Mouse (Mus musculus): Measurements from ENCODE around the gene Unc13d. TPM values are rescaled to one million over a fixed set of nuclear protein-coding genes. Genes with fewer than 3 reads are reported as not detected.

Unc13d gene
- polyA plus RNA-seq, 1 experiment: 5.7 TPM

DNA sequence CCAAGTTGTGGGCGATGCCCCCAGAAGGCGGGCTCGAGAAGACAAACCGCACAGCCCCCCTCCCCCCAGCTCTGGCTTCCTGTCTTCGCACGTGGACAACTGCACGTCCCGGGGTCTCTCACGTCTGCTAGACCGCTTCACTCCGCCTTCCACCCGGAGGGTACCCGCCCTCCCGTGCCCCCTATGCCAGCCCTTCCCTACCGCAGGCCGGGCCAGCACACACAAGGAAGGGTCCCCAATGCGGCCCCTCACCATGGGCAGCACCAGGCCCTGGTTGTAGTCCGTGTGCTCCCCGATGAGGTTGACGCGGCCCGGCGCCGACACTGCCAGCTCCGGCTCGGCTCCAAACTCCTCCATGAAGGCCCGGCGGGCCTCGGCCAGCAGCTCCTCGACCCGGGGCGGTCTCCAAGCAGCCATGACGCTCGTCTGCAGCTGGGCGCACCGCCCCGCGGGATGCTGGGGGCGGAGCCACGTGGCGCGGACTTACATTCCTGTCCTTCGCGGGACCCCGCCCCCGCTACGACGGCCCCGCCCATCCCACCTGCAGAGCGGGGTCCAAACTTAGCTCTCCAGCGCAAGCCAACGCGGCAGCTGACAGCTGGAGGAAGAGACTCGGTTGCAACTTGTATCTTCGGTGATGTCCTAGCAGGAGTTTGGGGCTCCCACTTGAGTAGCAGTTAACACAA is 65.4 kb downstream of the Unc13d start, which contains the start of gene Galk1:
TSS of gene Galk1 (minus strand) at position 458 of the 686 bp plus-strand sequence.
- TF ChIP-seq POLR2A (IDR thresholded peaks at IDR 0.05; ENCODE audit: insufficient read depth, low read length) (no peak), EP300 (IDR thresholded peaks at IDR 0.05; ENCODE audit: insufficient read depth, low read depth, low read length) (no peak), CTCF (IDR thresholded peaks at IDR 0.05; ENCODE audit: low read depth, low read length) (no peak)
- Histone ChIP-seq H3K4me1 (ENCODE audit: control insufficient read depth, insufficient read depth, low read length) (no peaks in the 10 kb centered on the region), H3K9me3 (replicated peaks; ENCODE audit: control insufficient read depth, insufficient read depth, low read length, poor library complexity, severe bottlenecking) (no peaks in the 10 kb centered on the region), H3K27me3 (ENCODE audit: control insufficient read depth, insufficient read depth, low read length, poor library complexity, severe bottlenecking) (no peaks in the 10 kb centered on the region), H3K27ac (ENCODE audit: insufficient read depth, low read length) (no peak within 1 kb of the TSS), H3K36me3 (ENCODE audit: control insufficient read depth, insufficient read depth, low read length, poor library complexity, severe bottlenecking) (peaks cover 21% of the 10 kb centered on the region), H3K4me3 (ENCODE audit: low read depth, low read length) (peak within 1 kb of the TSS; percentile 79), H3K9ac (ENCODE audit: low read depth, poor library complexity, severe bottlenecking) (peak within 1 kb of the TSS; percentile 77)

Other genes with a start within 250 kb of the Unc13d start
- 1.6 and 4.2 TPM in 2 replicates for gene Myo15b, start 219.6 kb downstream of the Unc13d start, polyA plus RNA-seq (2011; ENCODE audit: insufficient read depth, insufficient read length, low read depth, missing spikeins)
- not detected in 2 replicates for gene Smim5, start 178.0 kb downstream of the Unc13d start, polyA plus RNA-seq (2011; ENCODE audit: insufficient read depth, insufficient read length, low read depth, missing spikeins)
- gene Smim6, start 165.9 kb downstream of the Unc13d start, polyA plus RNA-seq (2011; ENCODE audit: insufficient read depth, insufficient read length, low read depth, missing spikeins): not detected in 2 replicates
- 51.1 and 55.9 TPM in 2 replicates for gene Sap30bp, start 144.7 kb downstream of the Unc13d start, polyA plus RNA-seq (2011; ENCODE audit: insufficient read depth, insufficient read length, low read depth, missing spikeins)
- gene Recql5, start 144.5 kb downstream of the Unc13d start, polyA plus RNA-seq (2011; ENCODE audit: insufficient read depth, insufficient read length, low read depth, missing spikeins): 20.0 and 22.6 TPM in 2 replicates
- 9.3 and 11.8 TPM in 2 replicates for gene Itgb4, start 103.3 kb downstream of the Unc13d start, polyA plus RNA-seq (2011; ENCODE audit: insufficient read depth, insufficient read length, low read depth, missing spikeins)
- gene Galk1, start 65.2 kb downstream of the Unc13d start, polyA plus RNA-seq (2011; ENCODE audit: insufficient read depth, insufficient read length, low read depth, missing spikeins): 96.4 and 107 TPM in 2 replicates
- 437 and 457 TPM in 2 replicates for gene H3f3b, start 50.0 kb downstream of the Unc13d start, polyA plus RNA-seq (2011; ENCODE audit: insufficient read depth, insufficient read length, low read depth, missing spikeins)
- 33.9 and 35.8 TPM in 2 replicates for gene Unk, start 47.6 kb downstream of the Unc13d start, polyA plus RNA-seq (2011; ENCODE audit: insufficient read depth, insufficient read length, low read depth, missing spikeins)
- gene Wbp2, start 9.0 kb upstream of the Unc13d start, polyA plus RNA-seq (2011; ENCODE audit: insufficient read depth, insufficient read length, low read depth, missing spikeins): 179 and 198 TPM in 2 replicates
- gene Trim47, start 49.2 kb upstream of the Unc13d start, polyA plus RNA-seq (2011; ENCODE audit: insufficient read depth, insufficient read length, low read depth, missing spikeins): 3.9 and 7.1 TPM in 2 replicates
- gene Trim65, start 53.2 kb upstream of the Unc13d start, polyA plus RNA-seq (2011; ENCODE audit: insufficient read depth, insufficient read length, low read depth, missing spikeins): 0.78 and 1.2 TPM in 2 replicates
- gene Mrpl38, start 60.9 kb upstream of the Unc13d start, polyA plus RNA-seq (2011; ENCODE audit: insufficient read depth, insufficient read length, low read depth, missing spikeins): 69.3 and 71.6 TPM in 2 replicates
- 26.2 and 29.5 TPM in 2 replicates for gene Fbf1, start 90.2 kb upstream of the Unc13d start, polyA plus RNA-seq (2011; ENCODE audit: insufficient read depth, insufficient read length, low read depth, missing spikeins)
- 14.5 and 16.5 TPM in 2 replicates for gene Ten1, start 120.9 kb upstream of the Unc13d start, polyA plus RNA-seq (2011; ENCODE audit: insufficient read depth, insufficient read length, low read depth, missing spikeins)
- gene Acox1, start 121.1 kb upstream of the Unc13d start, polyA plus RNA-seq (2011; ENCODE audit: insufficient read depth, insufficient read length, low read depth, missing spikeins): 18.0 and 19.2 TPM in 2 replicates
- gene Evpl, start 160.1 kb upstream of the Unc13d start, polyA plus RNA-seq (2011; ENCODE audit: insufficient read depth, insufficient read length, low read depth, missing spikeins): 2.6 and 3.1 TPM in 2 replicates
- 101 and 107 TPM in 2 replicates for gene Srp68, start 196.3 kb upstream of the Unc13d start, polyA plus RNA-seq (2011; ENCODE audit: insufficient read depth, insufficient read length, low read depth, missing spikeins)
- 0.35 and 0.61 TPM in 2 replicates for gene Galr2, start 203.0 kb upstream of the Unc13d start, polyA plus RNA-seq (2011; ENCODE audit: insufficient read depth, insufficient read length, low read depth, missing spikeins)
- 93.3 and 95.2 TPM in 2 replicates for gene Exoc7, start 229.3 kb upstream of the Unc13d start, polyA plus RNA-seq (2011; ENCODE audit: insufficient read depth, insufficient read length, low read depth, missing spikeins)

Data from ES-Bruce4 (cell line).